Comparison of ENCODE assay signal across 23 mouse cellular contexts in genomic region chr17:31996331-31996730, GRCm38 (mm10). TPM values are rescaled to one million over a fixed set of nuclear protein-coding genes. Genes with fewer than 3 reads are reported as not detected.
DNase-seq lines count a peak whose midpoint lies in the region; ATAC-seq and TF ChIP-seq lines count a peak whose summit lies in the region.
"Had no signal": no experiment of that assay in that cellular context is flagged by ENCODE, and none has a peak within 500 bp of the region (broad histone marks: within the 10 kb centered on the region; RNA-seq: fewer than 3 reads in every experiment).

No protein-coding gene starts in this region.

- no peak for TF ChIP-seq CTCF in intestine, postnatal 0 days (IDR thresholded peaks at IDR 0.05; ENCODE audit: low read depth)
- TF ChIP-seq CTCF in gastrocnemius, adult 2 months (IDR thresholded peaks at IDR 0.05), result no peak

- intact Hi-C loops in gastrocnemius, adult 2 months (cut with DNase I), result no loop called here

- no peak overlapping the region for H3K9ac ChIP-seq in intestine, postnatal 0 days (ENCODE audit: low read depth, low read length)
- no peak overlapping the region for H3K9ac ChIP-seq in hindbrain, embryonic 14.5 days
- H3K9ac ChIP-seq: heart, embryonic 12.5 days; hindbrain, embryonic 12.5 days; liver, embryonic 14.5 days; midbrain, embryonic 15.5 days had no signal

- no peak for ATAC-seq in intestine, postnatal 0 days
- no peak for ATAC-seq in hindbrain, embryonic 14.5 days (ENCODE audit: low FRiP score)
- ATAC-seq: inflammation-experienced regulatory T-cells, adult 6 months; midbrain, embryonic 15.5 days; Patski had no signal

- no peak overlapping the region for H3K4me3 ChIP-seq in intestine, postnatal 0 days (ENCODE audit: low read depth, low read length)
- H3K4me3 ChIP-seq in gastrocnemius, adult 2 months, result no peak overlapping the region
- no peak overlapping the region for H3K4me3 ChIP-seq in hindbrain, embryonic 14.5 days (replicated peaks; ENCODE audit: low read length)
- H3K4me3 ChIP-seq: embryonic facial prominence, embryonic 10.5 days; heart, embryonic 12.5 days; hindbrain, embryonic 12.5 days; midbrain, embryonic 15.5 days; myocyte had no signal

- H3K27me3 ChIP-seq in intestine, postnatal 0 days (replicated peaks; ENCODE audit: control insufficient read depth, insufficient read depth, low read length), result no peaks in the 10 kb centered on the region
- H3K27me3 ChIP-seq in hindbrain, embryonic 14.5 days (ENCODE audit: control insufficient read depth, insufficient read depth, low read length), result no peaks in the 10 kb centered on the region
- H3K27me3 ChIP-seq: heart, embryonic 12.5 days; hindbrain, embryonic 12.5 days; midbrain, embryonic 15.5 days; Patski had no signal

- H3K27ac ChIP-seq in intestine, postnatal 0 days (ENCODE audit: low read depth, low read length), result peak overlapping the region; percentile 35; the same call in 1 of the 2 replicates
- H3K27ac ChIP-seq in gastrocnemius, adult 2 months, result no peak overlapping the region
- H3K27ac ChIP-seq in hindbrain, embryonic 14.5 days, result no peak overlapping the region
- H3K27ac ChIP-seq: embryonic facial prominence, embryonic 10.5 days; hindbrain, embryonic 12.5 days; liver, embryonic 14.5 days; midbrain, embryonic 15.5 days had no signal

- no peaks in the 10 kb centered on the region for H3K9me3 ChIP-seq in intestine, postnatal 0 days (ENCODE audit: control insufficient read depth)
- no peaks in the 10 kb centered on the region for H3K9me3 ChIP-seq in hindbrain, embryonic 14.5 days (ENCODE audit: control insufficient read depth, low read length)
- H3K9me3 ChIP-seq: embryonic facial prominence, embryonic 10.5 days; heart, embryonic 12.5 days; hindbrain, embryonic 12.5 days; midbrain, embryonic 15.5 days had no signal

- WGBS in intestine, postnatal 0 days, result 55% methylated on average over 4 of the region's 4 CpGs
- 71% methylated on average over 4 of the region's 4 CpGs for WGBS in hindbrain, embryonic 14.5 days

- peak; percentile 45 for DNase-seq in right cerebral cortex, adult 18-20 months
- DNase-seq in right cerebral cortex, postnatal 14 days, result no peak
- DNase-seq in brain, adult 2 months (ENCODE audit: low read depth, low spot score), result peak; percentile 70
- DNase-seq in telencephalon, adult 2 months (ENCODE audit: low read depth, low spot score), result peak; percentile 42
- no peak for DNase-seq in gastrocnemius, adult 2 months
- DNase-seq in hindbrain, embryonic 14.5 days (ENCODE audit: low spot score), result no peak
- DNase-seq: adrenal gland, postnatal 25 days; cerebellum, adult 2 months; heart, adult 11 months; heart, postnatal 14 days; left cerebral cortex, postnatal 4 days; lung, postnatal 14 days; thymus, postnatal 25 days had no signal

- no peak overlapping the region for H3K4me2 ChIP-seq in intestine, postnatal 0 days (replicated peaks; ENCODE audit: low read depth)
- no peak overlapping the region for H3K4me2 ChIP-seq in hindbrain, embryonic 14.5 days (replicated peaks)
- H3K4me2 ChIP-seq: heart, embryonic 12.5 days; hindbrain, embryonic 12.5 days; midbrain, embryonic 15.5 days had no signal

- no peaks in the 10 kb centered on the region for H3K36me3 ChIP-seq in intestine, postnatal 0 days (ENCODE audit: control insufficient read depth, insufficient read depth)
- no peaks in the 10 kb centered on the region for H3K36me3 ChIP-seq in hindbrain, embryonic 14.5 days (replicated peaks; ENCODE audit: control insufficient read depth, insufficient read depth)
- H3K36me3 ChIP-seq: embryonic facial prominence, embryonic 10.5 days; heart, embryonic 12.5 days; hindbrain, embryonic 12.5 days; midbrain, embryonic 15.5 days had no signal

- H3K4me1 ChIP-seq in intestine, postnatal 0 days (replicated peaks; ENCODE audit: control insufficient read depth, insufficient read depth, low read length), result no peaks in the 10 kb centered on the region
- H3K4me1 ChIP-seq in hindbrain, embryonic 14.5 days (replicated peaks; ENCODE audit: control insufficient read depth, insufficient read depth, low read length), result no peaks in the 10 kb centered on the region
- H3K4me1 ChIP-seq: embryonic facial prominence, embryonic 10.5 days; hindbrain, embryonic 12.5 days; midbrain, embryonic 15.5 days had no signal

RNA-seq across cellular contexts. Expression of gene Rrp1b, which starts 39.6 kb away (rescaled TPM):
- 11.6 and 14.5 TPM in 2 replicates for polyA plus RNA-seq in intestine, postnatal 0 days (2015; fragmentation: Nextera tagmentation; extraction: Ambion mirVana)
- total RNA-seq in gastrocnemius, adult 2 months (2021), result 1 to 10 TPM; 7.0 to 9.3 TPM
- 27.7 and 29.1 TPM in 2 replicates for polyA plus RNA-seq in hindbrain, embryonic 14.5 days (2014; fragmentation: Nextera tagmentation; extraction: Ambion mirVana)

RNA-seq across cellular contexts. Expression of gene Hsf2bp, which starts 39.8 kb away (rescaled TPM):
- polyA plus RNA-seq in intestine, postnatal 0 days (2015; fragmentation: Nextera tagmentation; extraction: Ambion mirVana), result 4.1 and 5.3 TPM in 2 replicates
- 1 to 10 TPM in 1 of 2 experiments, under 1 TPM in 1; 0.46 to 1.5 TPM for total RNA-seq in gastrocnemius, adult 2 months (2021)
- polyA plus RNA-seq in hindbrain, embryonic 14.5 days (2014; fragmentation: Nextera tagmentation; extraction: Ambion mirVana), result 0.59 and 0.82 TPM in 2 replicates
- total RNA-seq: megakaryocyte-erythroid progenitor cell, adult 5-6 weeks had no signal

Comparison
In these comparisons a context has a peak if more than half of its experiments do, and no peak if none do; other contexts are left out.
1. DNase-seq: peak in right cerebral cortex, adult 18-20 months (single experiment), brain, adult 2 months (single experiment) and telencephalon, adult 2 months (single experiment); none in right cerebral cortex, postnatal 14 days (single experiment), gastrocnemius, adult 2 months (single experiment) and hindbrain, embryonic 14.5 days (single experiment).